Mouse (Mus musculus) spleen, adult 2 months (tissue): ENCODE measurements around the gene Cactin.
A peak's percentile ranks its signal among the peaks of the same experiment; 100 is the strongest.

ENCODE experiments used
- CTCF ChIP-seq: fragments of 200-500 bp; IDR thresholded peaks from 2 replicates; pipeline ENCODE4 v1.5.1; 2011; ENCODE audit warnings: mild to moderate bottlenecking, inconsistent platforms; ENCODE audit not compliant: insufficient read depth, insufficient read length, insufficient replicate concordance; ENCODE audit errors: extremely low read depth
- POLR2A ChIP-seq: fragments of 200-500 bp; IDR thresholded peaks from 2 replicates; pipeline ENCODE4 v1.6.1; 2011; ENCODE audit warnings: low read depth, low read length, inconsistent platforms

GRCm38 (mm10) chr10:81328386-81328785 lies 7.5 kb downstream of the Cactin start, which contains the start of gene Tbxa2r:
- TF ChIP-seq POLR2A (peak; percentile 46; the same call in 1 of the 2 replicates), CTCF (peak; percentile 20; the same call in 1 of the 2 replicates)
